Mouse (Mus musculus) lung, postnatal 0 days (tissue): ENCODE data around the gene Dcaf12.

Source experiments
- CTCF ChIP-seq: IDR thresholded peaks from 2 replicates; pipeline ENCODE4 v1.5.1; 2016; ENCODE audit warnings: antibody characterized with exemption, mild to moderate bottlenecking
- EP300 ChIP-seq: IDR thresholded peaks from 2 replicates; pipeline ENCODE4 v1.6.1; 2016; ENCODE audit warnings: antibody characterized with exemption, mild to moderate bottlenecking, control low read depth

- TF ChIP-seq EP300 = no peak
- TF ChIP-seq CTCF = no peak
Measured at GRCm38 (mm10) chr4:41255564-41256210, 59.0 kb downstream of the Dcaf12 start.
